ENCODE assay signal across 13 mouse cellular contexts in genomic region chr9:118973566-118973965, GRCm38 (mm10). TPM values are rescaled to one million over a fixed set of nuclear protein-coding genes. Genes with fewer than 3 reads are reported as not detected.
DNase-seq lines count a peak whose midpoint lies in the region; ATAC-seq and TF ChIP-seq lines count a peak whose summit lies in the region.
"Had no signal": no experiment of that assay in that cellular context is flagged by ENCODE, and none has a peak within 500 bp of the region (broad histone marks: within the 10 kb centered on the region; RNA-seq: fewer than 3 reads in every experiment).

No protein-coding gene starts in this region.

- DNase-seq in heart, embryonic 10.5 days (ENCODE audit: low spot score) = no peak
- no peak for DNase-seq in heart, postnatal 10 days
- no peak for DNase-seq in kidney, postnatal 0 days (ENCODE audit: low spot score)
- no peak for DNase-seq in kidney, adult 9 months
- peak; percentile 11 for DNase-seq in NIH3T3 (ENCODE audit: low read depth)
- DNase-seq in kidney, postnatal 25 days = peak; percentile 39 to 54
- no peak for DNase-seq in thymus, postnatal 36 days
- DNase-seq in frontal cortex, adult 2 months (ENCODE audit: extremely low spot score in 1 of 2, low spot score in 1 of 2) = no peak
- DNase-seq: cerebellum, adult 9-11 months; gastrocnemius, postnatal 14 days; right cerebral cortex, adult 18-20 months had no signal

- no peaks in the 10 kb centered on the region for H3K27me3 ChIP-seq in heart, embryonic 10.5 days (ENCODE audit: insufficient read depth, poor library complexity, severe bottlenecking)
- no peaks in the 10 kb centered on the region for H3K27me3 ChIP-seq in kidney, postnatal 0 days (ENCODE audit: insufficient read depth, low read length)

- H3K36me3 ChIP-seq in heart, embryonic 10.5 days = peaks cover 2% of the 10 kb centered on the region; the same call in 1 of the 2 replicates
- H3K36me3 ChIP-seq in kidney, postnatal 0 days (ENCODE audit: insufficient read depth, low read length) = no peaks in the 10 kb centered on the region

- 72% methylated on average over 5 of the region's 5 CpGs for WGBS in heart, embryonic 10.5 days
- 61% methylated on average over 5 of the region's 5 CpGs for WGBS in kidney, postnatal 0 days

- intact Hi-C loops in heart, postnatal 10 days (cut with DNase I) = loop anchor here (2.0 kb wide), 1 partner anchor 21 kb away; no protein-coding TSS in a partner anchor

- H3K4me1 ChIP-seq in heart, embryonic 10.5 days = peaks cover 51% of the 10 kb centered on the region
- peaks cover 45% of the 10 kb centered on the region for H3K4me1 ChIP-seq in kidney, postnatal 0 days (replicated peaks; ENCODE audit: insufficient read depth, low read length)

- no peak for ATAC-seq in kidney, postnatal 0 days (replicated peaks; ENCODE audit: low FRiP score, low read depth)
- ATAC-seq: CD4-positive, CD25-positive, alpha-beta regulatory T cell, adult 4 months had no signal

- H3K27ac ChIP-seq in heart, embryonic 10.5 days = peak overlapping the region; percentile 78
- H3K27ac ChIP-seq in kidney, postnatal 0 days = peak overlapping the region; percentile 86

- H3K4me2 ChIP-seq in kidney, postnatal 0 days (ENCODE audit: low read length) = no peak overlapping the region

- TF ChIP-seq CTCF in kidney, postnatal 0 days (IDR thresholded peaks at IDR 0.05; ENCODE audit: low read depth) = no peak

- H3K9ac ChIP-seq in kidney, postnatal 0 days (ENCODE audit: low read depth, low read length) = no peak overlapping the region

- no peak overlapping the region for H3K4me3 ChIP-seq in heart, embryonic 10.5 days
- H3K4me3 ChIP-seq in kidney, postnatal 0 days (replicated peaks; ENCODE audit: low read depth, low read length) = no peak overlapping the region
- H3K4me3 ChIP-seq: erythroblast, embryonic 14.5 days had no signal

- no peaks in the 10 kb centered on the region for H3K9me3 ChIP-seq in heart, embryonic 10.5 days
- no peaks in the 10 kb centered on the region for H3K9me3 ChIP-seq in kidney, postnatal 0 days (replicated peaks; ENCODE audit: low read length)

RNA-seq across cellular contexts. Expression of gene Ctdspl, which starts 47.3 kb away (rescaled TPM):
- polyA plus RNA-seq in heart, embryonic 10.5 days (2016; fragmentation: Nextera tagmentation; extraction: Ambion mirVana) = 8.8 and 10.2 TPM in 2 replicates
- 10 to 100 TPM; 16.0 to 17.5 TPM for total RNA-seq in heart, postnatal 10 days (2021)
- 21.9 and 24.2 TPM in 2 replicates for polyA plus RNA-seq in kidney, postnatal 0 days (2015; fragmentation: Nextera tagmentation; extraction: Ambion mirVana)
- polyA plus RNA-seq in frontal cortex, adult 2 months (2012; rRNA removed) = 30.1 and 33.7 TPM in 2 replicates

Comparison
In these comparisons a context has a peak if more than half of its experiments do, and no peak if none do; other contexts are left out.
1. DNase-seq: peak in NIH3T3 (single experiment) and kidney, postnatal 25 days (2 of 2); none in heart, embryonic 10.5 days (single experiment), heart, postnatal 10 days (0 of 2), kidney, postnatal 0 days (single experiment), kidney, adult 9 months (single experiment), thymus, postnatal 36 days (0 of 2) and frontal cortex, adult 2 months (0 of 2).